Mouse (Mus musculus): ENCODE results near the gene D330020A13Rik. TPM values are rescaled to one million over a fixed set of nuclear protein-coding genes. Genes with fewer than 3 reads are reported as not detected.

The D330020A13Rik gene
- polyA plus RNA-seq, 1 experiment from 2014 or later, result not detected

GRCm38 (mm10) chr6:120259481-120259880 lies 34.7 kb upstream of the D330020A13Rik start:
- H3K4me2 ChIP-seq (ENCODE audit: low read depth, low read length), result no peak overlapping the region
- no peaks in the 10 kb centered on the region for H3K9me3 ChIP-seq (ENCODE audit: control insufficient read depth, low read length)
- H3K27me3 ChIP-seq (ENCODE audit: control insufficient read depth, insufficient read depth, low read depth, low read length), result no peaks in the 10 kb centered on the region
- H3K9ac ChIP-seq (ENCODE audit: low read length), result no peak overlapping the region
- H3K4me3 ChIP-seq (ENCODE audit: low read length), result no peak overlapping the region
- no peak for ATAC-seq (ENCODE audit: low read depth)
- no peaks in the 10 kb centered on the region; the same call in 1 of the 2 replicates for H3K4me1 ChIP-seq (replicated peaks; ENCODE audit: control insufficient read depth, insufficient read depth, low read length)
- H3K27ac ChIP-seq (ENCODE audit: low read length), result no peak overlapping the region
- H3K36me3 ChIP-seq (ENCODE audit: control insufficient read depth, insufficient read depth, low read length), result no peaks in the 10 kb centered on the region
- 46% methylated on average over 9 of the region's 9 CpGs for WGBS

DNA sequence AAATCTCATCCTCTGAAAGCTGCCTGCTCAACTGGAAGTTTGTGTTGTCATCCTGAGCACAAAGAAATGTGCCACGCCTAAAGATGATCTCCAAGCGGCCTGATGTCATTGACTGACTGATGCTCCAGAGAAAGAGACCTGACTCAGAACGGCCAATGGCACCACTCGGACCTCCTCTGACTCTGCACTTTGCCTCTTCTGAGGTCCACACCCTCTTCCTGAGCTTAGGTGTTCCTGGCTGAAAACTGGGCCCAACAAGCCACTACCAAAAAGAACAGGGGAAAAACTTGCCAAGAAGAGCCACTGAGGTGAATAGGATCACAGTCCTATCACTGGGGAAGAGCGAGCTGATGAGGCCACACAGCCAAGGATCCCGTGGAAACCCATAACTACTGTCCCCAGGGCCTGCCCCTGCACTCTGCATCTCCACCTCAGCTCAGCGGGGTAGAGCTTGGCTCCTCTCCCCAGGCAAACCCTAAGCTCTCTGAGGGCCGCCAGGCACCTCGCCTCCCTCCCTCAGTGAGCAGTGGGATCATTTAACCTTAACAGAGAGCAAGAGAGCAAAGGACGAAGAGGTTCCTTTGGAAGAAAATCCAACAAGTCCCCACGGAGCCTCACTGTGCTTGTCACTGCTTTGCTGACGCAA lies 31.2 kb upstream of the D330020A13Rik start:
- no peak for ATAC-seq (ENCODE audit: low read depth)
- Histone ChIP-seq H3K4me1 (replicated peaks; ENCODE audit: control insufficient read depth, insufficient read depth, low read length) (no peaks in the 10 kb centered on the region), H3K9me3 (ENCODE audit: control insufficient read depth, low read length) (no peaks in the 10 kb centered on the region), H3K4me3 (ENCODE audit: low read length) (no peak overlapping the region), H3K4me2 (ENCODE audit: low read depth, low read length) (no peak overlapping the region), H3K9ac (ENCODE audit: low read length) (no peak overlapping the region), H3K36me3 (ENCODE audit: control insufficient read depth, insufficient read depth, low read length) (no peaks in the 10 kb centered on the region), H3K27me3 (ENCODE audit: control insufficient read depth, insufficient read depth, low read depth, low read length) (no peaks in the 10 kb centered on the region), H3K27ac (ENCODE audit: low read length) (no peak overlapping the region)
- 61% methylated on average over 12 of the region's 12 CpGs for WGBS

- Histone ChIP-seq H3K9ac (ENCODE audit: low read length) (no peak overlapping the region), H3K27ac (ENCODE audit: low read length) (no peak overlapping the region), H3K4me2 (ENCODE audit: low read depth, low read length) (no peak overlapping the region), H3K27me3 (ENCODE audit: control insufficient read depth, insufficient read depth, low read depth, low read length) (no peaks in the 10 kb centered on the region), H3K4me1 (replicated peaks; ENCODE audit: control insufficient read depth, insufficient read depth, low read length) (no peaks in the 10 kb centered on the region), H3K9me3 (ENCODE audit: control insufficient read depth, low read length) (no peaks in the 10 kb centered on the region), H3K4me3 (ENCODE audit: low read length) (no peak overlapping the region), H3K36me3 (ENCODE audit: control insufficient read depth, insufficient read depth, low read length) (no peaks in the 10 kb centered on the region)
- 64% methylated on average over 7 of the region's 7 CpGs for WGBS
- ATAC-seq (ENCODE audit: low read depth), result no peak
Measured at GRCm38 (mm10) chr6:120263608-120264007, 30.6 kb upstream of the D330020A13Rik start.

DNA sequence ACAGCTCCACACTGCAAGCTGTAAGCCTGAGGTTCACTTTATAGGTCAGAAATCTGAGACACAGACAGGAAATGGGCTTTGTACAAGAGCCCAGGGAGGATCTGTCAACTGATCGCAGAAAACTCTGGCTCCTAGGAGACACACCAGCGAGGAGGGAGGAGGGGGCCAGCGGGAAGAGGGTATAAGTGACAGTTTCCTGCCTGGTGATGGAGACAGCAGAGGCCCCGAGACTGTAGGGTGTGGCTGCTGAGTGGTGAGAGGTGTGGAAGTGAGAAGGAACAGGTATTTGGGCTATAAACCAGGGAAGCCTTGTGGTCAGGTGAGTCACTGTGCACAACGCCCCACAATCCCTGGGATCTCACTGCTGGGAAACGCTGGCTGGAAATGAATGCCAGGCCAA lies 30.0 kb upstream of the D330020A13Rik start:
- Histone ChIP-seq H3K27me3 (ENCODE audit: control insufficient read depth, insufficient read depth, low read depth, low read length) (no peaks in the 10 kb centered on the region), H3K36me3 (ENCODE audit: control insufficient read depth, insufficient read depth, low read length) (no peaks in the 10 kb centered on the region), H3K4me2 (ENCODE audit: low read depth, low read length) (no peak overlapping the region), H3K4me3 (ENCODE audit: low read length) (no peak overlapping the region), H3K9ac (ENCODE audit: low read length) (no peak overlapping the region), H3K27ac (ENCODE audit: low read length) (no peak overlapping the region), H3K9me3 (ENCODE audit: control insufficient read depth, low read length) (no peaks in the 10 kb centered on the region), H3K4me1 (replicated peaks; ENCODE audit: control insufficient read depth, insufficient read depth, low read length) (no peaks in the 10 kb centered on the region)
- WGBS, result 26% methylated on average over 6 of the region's 6 CpGs
- ATAC-seq (ENCODE audit: low read depth), result no peak

GRCm38 (mm10) chr6:120274181-120274580 lies 20.0 kb upstream of the D330020A13Rik start:
- no peak overlapping the region for H3K4me3 ChIP-seq (ENCODE audit: low read length)
- H3K36me3 ChIP-seq (ENCODE audit: control insufficient read depth, insufficient read depth, low read length), result no peaks in the 10 kb centered on the region
- 69% methylated on average over 8 of the region's 8 CpGs for WGBS
- H3K27me3 ChIP-seq (ENCODE audit: control insufficient read depth, insufficient read depth, low read depth, low read length), result no peaks in the 10 kb centered on the region
- H3K9me3 ChIP-seq (ENCODE audit: control insufficient read depth, low read length), result no peaks in the 10 kb centered on the region
- no peak for ATAC-seq (ENCODE audit: low read depth)
- no peak overlapping the region for H3K4me2 ChIP-seq (ENCODE audit: low read depth, low read length)
- H3K4me1 ChIP-seq (replicated peaks; ENCODE audit: control insufficient read depth, insufficient read depth, low read length), result no peaks in the 10 kb centered on the region
- no peak overlapping the region for H3K27ac ChIP-seq (ENCODE audit: low read length)
- no peak overlapping the region for H3K9ac ChIP-seq (ENCODE audit: low read length)

- H3K4me2 ChIP-seq (ENCODE audit: low read depth, low read length), result no peak overlapping the region
Measured at GRCm38 (mm10) chr6:120274887-120275286, 19.3 kb upstream of the D330020A13Rik start.

GRCm38 (mm10) chr6:120275301-120275700 lies 18.9 kb upstream of the D330020A13Rik start:
- 49% methylated on average over 6 of the region's 6 CpGs for WGBS
- H3K4me1 ChIP-seq (replicated peaks; ENCODE audit: control insufficient read depth, insufficient read depth, low read length), result no peaks in the 10 kb centered on the region
- no peak overlapping the region for H3K27ac ChIP-seq (ENCODE audit: low read length)
- H3K4me2 ChIP-seq (ENCODE audit: low read depth, low read length), result no peak overlapping the region
- H3K9ac ChIP-seq (ENCODE audit: low read length), result no peak overlapping the region
- ATAC-seq (ENCODE audit: low read depth), result no peak
- no peaks in the 10 kb centered on the region for H3K36me3 ChIP-seq (ENCODE audit: control insufficient read depth, insufficient read depth, low read length)
- H3K9me3 ChIP-seq (ENCODE audit: control insufficient read depth, low read length), result no peaks in the 10 kb centered on the region
- H3K4me3 ChIP-seq (ENCODE audit: low read length), result no peak overlapping the region
- H3K27me3 ChIP-seq (ENCODE audit: control insufficient read depth, insufficient read depth, low read depth, low read length), result no peaks in the 10 kb centered on the region

More at GRCm38 (mm10) chr6:120274887-120275286, 19.3 kb upstream of the D330020A13Rik start:
- no peak overlapping the region for H3K27ac ChIP-seq (ENCODE audit: low read length)
- ATAC-seq (ENCODE audit: low read depth), result no peak
- no peaks in the 10 kb centered on the region for H3K27me3 ChIP-seq (ENCODE audit: control insufficient read depth, insufficient read depth, low read depth, low read length)
- no peaks in the 10 kb centered on the region for H3K9me3 ChIP-seq (ENCODE audit: control insufficient read depth, low read length)
- H3K9ac ChIP-seq (ENCODE audit: low read length), result no peak overlapping the region
- 35% methylated on average over 4 of the region's 4 CpGs for WGBS
- H3K4me3 ChIP-seq (ENCODE audit: low read length), result no peak overlapping the region
- no peaks in the 10 kb centered on the region for H3K36me3 ChIP-seq (ENCODE audit: control insufficient read depth, insufficient read depth, low read length)
- no peaks in the 10 kb centered on the region for H3K4me1 ChIP-seq (replicated peaks; ENCODE audit: control insufficient read depth, insufficient read depth, low read length)

DNA sequence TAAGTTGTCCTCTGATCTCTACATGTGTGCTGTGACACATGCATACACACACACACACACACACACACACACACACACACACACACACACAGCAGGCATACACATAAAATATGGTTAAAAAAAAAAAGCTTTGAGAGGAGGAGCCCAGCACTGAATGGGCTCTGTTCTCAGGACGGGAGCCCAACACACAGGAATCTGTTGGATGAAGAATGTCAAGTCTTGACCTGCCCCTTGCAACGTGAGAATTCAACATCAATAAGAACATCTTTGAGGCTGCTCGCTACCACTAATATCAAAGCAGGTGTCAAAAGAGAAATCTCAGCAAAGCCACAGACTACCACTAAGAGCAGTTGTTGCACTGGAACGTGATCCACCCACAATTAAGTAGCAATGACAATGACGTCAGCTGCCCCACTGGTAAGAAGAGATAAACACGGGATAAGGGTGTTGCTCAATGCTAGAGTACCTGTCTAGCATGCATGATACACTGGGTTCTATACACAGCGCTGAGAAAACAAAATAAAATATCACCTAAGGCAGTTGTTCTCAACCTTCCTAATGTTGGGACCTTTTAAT lies 17.2 kb upstream of the D330020A13Rik start:
- H3K27me3 ChIP-seq (ENCODE audit: control insufficient read depth, insufficient read depth, low read depth, low read length), result no peaks in the 10 kb centered on the region
- no peaks in the 10 kb centered on the region for H3K4me1 ChIP-seq (replicated peaks; ENCODE audit: control insufficient read depth, insufficient read depth, low read length)
- WGBS, result 56% methylated on average over 7 of the region's 7 CpGs
- no peak for ATAC-seq (ENCODE audit: low read depth)
- H3K4me2 ChIP-seq (ENCODE audit: low read depth, low read length), result no peak overlapping the region
- H3K4me3 ChIP-seq (ENCODE audit: low read length), result no peak overlapping the region
- H3K27ac ChIP-seq (ENCODE audit: low read length), result no peak overlapping the region
- H3K9ac ChIP-seq (ENCODE audit: low read length), result no peak overlapping the region
- H3K36me3 ChIP-seq (ENCODE audit: control insufficient read depth, insufficient read depth, low read length), result no peaks in the 10 kb centered on the region
- no peaks in the 10 kb centered on the region for H3K9me3 ChIP-seq (ENCODE audit: control insufficient read depth, low read length)

DNA sequence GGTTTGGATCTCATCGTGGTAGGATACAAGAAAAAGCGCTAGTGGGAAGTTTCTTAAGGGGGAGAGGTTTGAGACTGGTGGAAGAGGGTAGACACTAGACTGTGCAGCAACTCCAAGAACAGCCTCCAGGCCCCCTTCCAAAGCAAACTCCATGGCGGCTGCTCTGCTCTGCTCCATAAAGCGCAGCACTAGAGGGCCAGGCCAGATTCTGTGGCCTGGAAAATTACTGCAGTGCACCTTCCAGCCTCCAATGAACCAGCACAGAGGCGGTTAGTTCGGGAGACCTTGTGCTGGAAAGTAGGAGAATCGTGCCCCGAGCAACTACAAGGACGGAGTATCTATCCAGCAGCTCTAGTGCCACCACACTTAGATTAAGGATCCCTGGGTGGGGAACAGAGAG lies 6.9 kb upstream of the D330020A13Rik start:
- Histone ChIP-seq H3K9me3 (ENCODE audit: control insufficient read depth, low read length) (no peaks in the 10 kb centered on the region), H3K27ac (ENCODE audit: low read length) (no peak overlapping the region), H3K36me3 (ENCODE audit: control insufficient read depth, insufficient read depth, low read length) (no peaks in the 10 kb centered on the region), H3K27me3 (ENCODE audit: control insufficient read depth, insufficient read depth, low read depth, low read length) (no peaks in the 10 kb centered on the region; the same call in 1 of the 2 replicates), H3K4me3 (ENCODE audit: low read length) (no peak overlapping the region), H3K9ac (ENCODE audit: low read length) (no peak overlapping the region), H3K4me1 (replicated peaks; ENCODE audit: control insufficient read depth, insufficient read depth, low read length) (no peaks in the 10 kb centered on the region), H3K4me2 (ENCODE audit: low read depth, low read length) (no peak overlapping the region)
- WGBS, result 86% methylated on average over 9 of the region's 9 CpGs
- ATAC-seq (ENCODE audit: low read depth), result no peak

All from lung, embryonic 16.5 days (tissue).